Mouse (Mus musculus) midbrain, embryonic 16.5 days (tissue): Measurements from ENCODE around the gene Tmem41a. TPM values are rescaled to one million over a fixed set of nuclear protein-coding genes. Genes with fewer than 3 reads are reported as not detected.
A peak's percentile ranks its signal among the peaks of the same experiment; 100 is the strongest.
"Not testable (repeated sequence)": the region's sequence is repeated elsewhere in the genome, so short reads cannot be mapped to it uniquely, and the experiment has no call there.

Experiments
- ATAC-seq: fragments of 200-750 bp; cut with Nextera tagmentation; 2 replicates; pipeline ENCODE4 v1.8.0; 2017; ENCODE audit warnings: moderate TSS enrichment
- H3K27ac ChIP-seq: fragments of 300-500 bp; sonication (generic); 2 replicates; pipeline ENCODE4 v1.5.1; 2014; ENCODE audit warnings: mild to moderate bottlenecking, low read length, mixed read lengths
- H3K27me3 ChIP-seq: fragments of 300-500 bp; sonication (generic); 2 replicates; pipeline ENCODE4 v1.6.1; 2014; ENCODE audit warnings: low read depth, low read length, mixed read lengths; ENCODE audit not compliant: control insufficient read depth, insufficient read depth
- H3K36me3 ChIP-seq: fragments of 300-500 bp; sonication (generic); 2 replicates; pipeline ENCODE4 v1.6.1; 2014; ENCODE audit warnings: mild to moderate bottlenecking, low read length, moderate library complexity, mixed read lengths; ENCODE audit not compliant: control insufficient read depth, insufficient read depth
- H3K4me1 ChIP-seq: fragments of 300-500 bp; sonication (generic); 2 replicates; pipeline ENCODE4 v1.6.1; 2014; ENCODE audit warnings: mild to moderate bottlenecking, low read length, mixed read lengths; ENCODE audit not compliant: control insufficient read depth, insufficient read depth
- H3K4me2 ChIP-seq: fragments of 300-500 bp; sonication (generic); 2 replicates; pipeline ENCODE4 v1.6.1; 2014; ENCODE audit warnings: mild to moderate bottlenecking, low read length, mixed read lengths
- H3K4me3 ChIP-seq: fragments of 300-500 bp; sonication (generic); 2 replicates; pipeline ENCODE4 v1.5.1; 2014; ENCODE audit warnings: low read depth, mild to moderate bottlenecking, low read length, moderate library complexity, mixed read lengths
- H3K9ac ChIP-seq: fragments of 300-500 bp; sonication (generic); 2 replicates; pipeline ENCODE4 v1.6.1; 2014; ENCODE audit warnings: low read depth, low read length, mixed read lengths
- H3K9me3 ChIP-seq: fragments of 300-500 bp; sonication (generic); replicated peaks from 2 replicates; pipeline ENCODE4 v1.6.1; 2014; ENCODE audit warnings: mild to moderate bottlenecking, low read length, mixed read lengths; ENCODE audit not compliant: control insufficient read depth, poor library complexity, severe bottlenecking
- WGBS: fragments of 180-500 bp; shearing (Covaris S2); extraction: QIAGEN DNeasy Blood & Tissue Kit; methylation state at CpG from one replicate; pipeline ENCODE4 v1.1.7; 2014; 5-methylcytosine and 5-hydroxymethylcytosine counted together
- polyA plus RNA-seq: library from polyadenylated mRNA; unstranded; fragments of >200 nt; fragmentation: Nextera tagmentation; extraction: Ambion mirVana; gene quantifications from 2 replicates; pipeline ENCODE4 v1.2.1, GENCODE M21; 2015

Gene Tmem41a
- polyA plus RNA-seq: 40.1 and 42.2 TPM in 2 replicates

- peak; percentile 98 for ATAC-seq
- WGBS: 1% methylated on average over 56 of the region's 63 CpGs
- H3K9ac ChIP-seq: peak within 1 kb of the TSS; percentile 93
- peak within 1 kb of the TSS; percentile 83 for H3K4me2 ChIP-seq
- no peaks in the 10 kb centered on the region; the same call in 1 of the 2 replicates for H3K4me1 ChIP-seq
- H3K9me3 ChIP-seq: no peaks in the 10 kb centered on the region
- H3K4me3 ChIP-seq: peak within 1 kb of the TSS; percentile 78
- H3K27ac ChIP-seq: peak within 1 kb of the TSS; percentile 72
- H3K27me3 ChIP-seq: no peaks in the 10 kb centered on the region
- H3K36me3 ChIP-seq: no peaks in the 10 kb centered on the region
Measured at GRCm38 (mm10) chr16:21946761-21947715, at the start of gene Tmem41a. Gene Tmem41a (minus strand): TSS chr16:21947552.

- Histone ChIP-seq H3K4me2 (no peak overlapping the region), H3K4me3 (no peak overlapping the region), H3K27ac (no peak overlapping the region), H3K9me3 (no peaks in the 10 kb centered on the region), H3K4me1 (no peaks in the 10 kb centered on the region), H3K27me3 (no peaks in the 10 kb centered on the region), H3K9ac (no peak overlapping the region), H3K36me3 (no peaks in the 10 kb centered on the region)
- 68% methylated on average over 4 of the region's 4 CpGs for WGBS
- no peak for ATAC-seq
Measured at GRCm38 (mm10) chr16:21996402-21996801, 49.0 kb upstream of the Tmem41a start.

GRCm38 (mm10) chr16:21995304-21995703 lies 48.0 kb upstream of the Tmem41a start, which contains the start of gene Liph:
Gene Liph (minus strand): TSS chr16:21995663.
- Histone ChIP-seq H3K36me3 (no peaks in the 10 kb centered on the region), H3K4me3 (peak within 1 kb of the TSS; percentile 26), H3K27ac (no peak within 1 kb of the TSS), H3K27me3 (no peaks in the 10 kb centered on the region), H3K9ac (0 out of 2 replicates have a peak within 1 kb of the TSS, but pooled peaks have one; percentile 41), H3K4me2 (peak within 1 kb of the TSS; percentile 61), H3K4me1 (no peaks in the 10 kb centered on the region), H3K9me3 (no peaks in the 10 kb centered on the region)
- 6% methylated on average over 16 of the region's 16 CpGs for WGBS
- ATAC-seq: no peak

- ATAC-seq: no peak
- no peaks in the 10 kb centered on the region for H3K27me3 ChIP-seq
- no peaks in the 10 kb centered on the region for H3K36me3 ChIP-seq
- no peak overlapping the region for H3K4me2 ChIP-seq
- no peaks in the 10 kb centered on the region for H3K4me1 ChIP-seq
- 82% methylated on average over 2 of the region's 2 CpGs for WGBS
- no peak overlapping the region for H3K9ac ChIP-seq
- no peaks in the 10 kb centered on the region for H3K9me3 ChIP-seq
- H3K4me3 ChIP-seq: no peak overlapping the region
- no peak overlapping the region for H3K27ac ChIP-seq
Measured at GRCm38 (mm10) chr16:21991774-21992173, 44.4 kb upstream of the Tmem41a start.

- not testable (repeated sequence) for H3K27me3 ChIP-seq, H3K9ac ChIP-seq, H3K9me3 ChIP-seq, H3K4me3 ChIP-seq, H3K36me3 ChIP-seq, ATAC-seq, H3K27ac ChIP-seq, H3K4me2 ChIP-seq, H3K4me1 ChIP-seq
Measured at GRCm38 (mm10) chr16:21990893-21991292, 43.5 kb upstream of the Tmem41a start.

GRCm38 (mm10) chr16:21987956-21988355 lies 40.6 kb upstream of the Tmem41a start:
- no peaks in the 10 kb centered on the region for H3K9me3 ChIP-seq
- no peaks in the 10 kb centered on the region for H3K36me3 ChIP-seq
- H3K9ac ChIP-seq: no peak overlapping the region
- H3K4me3 ChIP-seq: no peak overlapping the region
- 75% methylated on average over 5 of the region's 5 CpGs for WGBS
- no peaks in the 10 kb centered on the region for H3K4me1 ChIP-seq
- no peak overlapping the region for H3K4me2 ChIP-seq
- H3K27me3 ChIP-seq: no peaks in the 10 kb centered on the region
- ATAC-seq: no peak
- H3K27ac ChIP-seq: no peak overlapping the region

GRCm38 (mm10) chr16:21986191-21986590 lies 38.8 kb upstream of the Tmem41a start:
- no peak for ATAC-seq
- no peaks in the 10 kb centered on the region for H3K27me3 ChIP-seq
- H3K27ac ChIP-seq: no peak overlapping the region
- H3K4me3 ChIP-seq: no peak overlapping the region
- no peak overlapping the region for H3K9ac ChIP-seq
- no peaks in the 10 kb centered on the region for H3K36me3 ChIP-seq
- no peaks in the 10 kb centered on the region for H3K4me1 ChIP-seq
- H3K9me3 ChIP-seq: no peaks in the 10 kb centered on the region
- no peak overlapping the region for H3K4me2 ChIP-seq
- WGBS: 49% methylated on average over 3 of the region's 3 CpGs

GRCm38 (mm10) chr16:21984091-21984490 lies 36.7 kb upstream of the Tmem41a start:
- Histone ChIP-seq H3K4me1 (no peaks in the 10 kb centered on the region), H3K9ac (no peak overlapping the region), H3K27me3 (no peaks in the 10 kb centered on the region), H3K36me3 (no peaks in the 10 kb centered on the region), H3K4me2 (no peak overlapping the region), H3K9me3 (no peaks in the 10 kb centered on the region), H3K4me3 (no peak overlapping the region), H3K27ac (no peak overlapping the region)
- WGBS: 88% methylated on average over 12 of the region's 12 CpGs
- ATAC-seq: no peak

GRCm38 (mm10) chr16:21983581-21983980 lies 36.2 kb upstream of the Tmem41a start:
- H3K36me3 ChIP-seq: no peaks in the 10 kb centered on the region
- no peaks in the 10 kb centered on the region for H3K9me3 ChIP-seq
- no peaks in the 10 kb centered on the region for H3K27me3 ChIP-seq
- H3K4me2 ChIP-seq: no peak overlapping the region
- ATAC-seq: no peak
- H3K27ac ChIP-seq: no peak overlapping the region
- 90% methylated on average over 4 of the region's 4 CpGs for whole genome bisulfite sequencing
- no peaks in the 10 kb centered on the region for H3K4me1 ChIP-seq
- no peak overlapping the region for H3K9ac ChIP-seq
- H3K4me3 ChIP-seq: no peak overlapping the region
